8 mouse cellular contexts compared by ENCODE assay signal in the genomic region with DNA sequence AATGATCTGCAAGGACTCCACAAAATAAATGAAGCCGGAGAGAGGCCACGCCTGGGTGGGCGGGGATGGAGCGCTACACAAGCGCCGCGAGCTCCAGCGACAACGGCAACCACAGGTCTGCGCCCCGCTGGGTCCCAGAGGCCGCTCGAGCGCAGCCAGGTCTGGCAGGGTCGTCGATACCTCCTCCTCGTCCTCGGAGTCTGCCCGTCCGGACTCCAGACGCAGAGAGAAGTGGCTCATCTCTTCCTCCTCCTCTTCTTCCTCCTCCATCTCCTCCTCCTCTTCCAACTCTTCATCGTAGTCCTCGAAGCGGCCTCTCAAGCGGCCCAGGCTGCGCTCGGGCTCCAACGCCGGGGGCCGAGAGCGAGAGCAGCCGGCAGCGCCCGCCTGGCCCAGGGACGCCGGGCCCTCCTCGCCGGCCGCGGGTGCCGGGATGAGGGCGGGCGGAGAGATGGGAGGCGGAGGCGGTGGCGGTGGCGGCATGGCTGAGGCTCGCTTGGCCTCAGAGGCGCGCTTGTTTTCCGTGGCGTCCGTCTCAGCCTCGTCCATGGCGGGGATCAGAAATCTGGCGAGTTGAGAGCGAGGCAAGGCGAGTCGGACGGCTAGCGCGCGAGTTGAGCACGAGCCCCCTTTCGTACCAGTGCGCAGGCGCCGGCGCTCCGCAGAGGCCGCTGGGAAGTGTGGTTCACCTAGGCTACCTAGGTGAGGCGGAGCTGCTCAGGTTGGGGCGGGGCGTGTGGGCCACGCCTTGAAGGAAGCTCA. TPM values are rescaled to one million over a fixed set of nuclear protein-coding genes. Genes with fewer than 3 reads are reported as not detected.
DNase-seq lines count a peak whose midpoint lies in the region; ATAC-seq lines count a peak whose summit lies in the region.

Gene Pcgf6, minus strand, starts transcription at position 636 of the 762 bp plus-strand sequence.

- DNase-seq in adrenal gland, adult 18-20 months (ENCODE audit: low spot score in 2 of 2): peak; percentile 70
- peak; percentile 89 for DNase-seq in embryo, embryonic 10.5 days (ENCODE audit: low spot score)
- peak; percentile 71 for DNase-seq in gastrocnemius, postnatal 14 days
- peak; percentile 62 to 83 for DNase-seq in left cerebral cortex, postnatal 10 days (ENCODE audit: extremely low spot score in 1 of 2, low spot score in 2 of 2)
- DNase-seq in right cerebral cortex, postnatal 14 days: peak; percentile 81
- DNase-seq in urinary bladder, postnatal 36 days (ENCODE audit: low spot score in 2 of 2): peak; percentile 71 to 79

- peak; percentile 95 for ATAC-seq in inflammation-experienced regulatory T-cells, adult 6 months
- peak; percentile 88 for ATAC-seq in megakaryocyte progenitor cell, adult 5-6 weeks (replicated peaks; ENCODE audit: poor library complexity)

- intact Hi-C loops in gastrocnemius, postnatal 14 days (cut with DNase I; ENCODE audit: low total_unique reads): no loop called here
- intact Hi-C loops in left cerebral cortex, postnatal 10 days (cut with DNase I): no loop called here

RNA-seq across cellular contexts. Expression of gene Pcgf6, which starts in this region (rescaled TPM):
- total RNA-seq in adrenal gland, adult 18-20 months (2021): 10 to 100 TPM in 1 of 2 experiments, 1 to 10 TPM in 1; 7.4 to 10.8 TPM
- total RNA-seq in gastrocnemius, postnatal 14 days (2021): 1 to 10 TPM; 2.4 to 3.1 TPM
- 10 to 100 TPM in 1 of 3 experiments, 1 to 10 TPM in 2; 4.9 to 10.8 (median 9.7) TPM for polyA plus RNA-seq in inflammation-experienced regulatory T-cells, adult 6 months (2017; shearing (Covaris generic))
- 10 to 100 TPM; 15.7 to 18.0 TPM for total RNA-seq in left cerebral cortex, postnatal 10 days (2021)
- 22.8 and 29.0 TPM in 2 replicates for total RNA-seq in megakaryocyte progenitor cell, adult 5-6 weeks (2015)
- total RNA-seq in megakaryocyte progenitor cell, adult 5-6 weeks (2017): 9.1 and 14.2 TPM in 2 replicates

Comparison
In these comparisons a context has a peak if more than half of its experiments do, and no peak if none do; other contexts are left out.
1. Peak in every context shown above with its lines: DNase-seq and ATAC-seq.